ENCODE assay signal across 37 mouse cellular contexts in the genomic region with DNA sequence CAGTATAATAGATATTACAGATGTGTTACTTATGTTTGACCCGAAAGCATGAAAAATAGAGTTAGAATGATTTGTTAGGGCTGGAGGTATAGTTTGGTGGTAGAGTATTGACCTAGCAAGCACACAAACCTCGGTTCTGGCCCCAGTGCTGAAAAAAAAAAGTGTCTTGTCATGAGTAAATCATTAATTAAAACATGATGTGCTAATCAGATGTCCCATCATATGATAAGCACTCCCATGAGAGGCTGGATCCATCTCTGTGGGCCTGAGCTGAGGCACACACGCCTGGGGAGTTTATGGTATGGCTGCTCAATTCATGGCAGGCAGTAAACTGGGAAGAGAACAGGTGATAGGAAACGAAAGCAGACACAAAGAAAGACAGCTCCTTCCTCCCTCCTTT. TPM values are rescaled to one million over a fixed set of nuclear protein-coding genes. Genes with fewer than 3 reads are reported as not detected.
"Had no signal": no experiment of that assay in that cellular context is flagged by ENCODE, and none has a peak within 500 bp of the region (broad histone marks: within the 10 kb centered on the region; RNA-seq: fewer than 3 reads in every experiment).

No protein-coding gene starts in this region.

- H3K4me2 ChIP-seq: heart, embryonic 11.5 days; heart, embryonic 12.5 days; heart, embryonic 13.5 days; heart, embryonic 15.5 days; hindbrain, embryonic 12.5 days; hindbrain, embryonic 13.5 days; hindbrain, embryonic 14.5 days; hindbrain, embryonic 15.5 days; intestine, embryonic 15.5 days; kidney, embryonic 15.5 days had no signal

- DNase-seq: heart, postnatal 10 days; heart, postnatal 14 days; heart, postnatal 36 days; heart, postnatal 4 days; kidney, adult 11 months; kidney, adult 18-20 months; kidney, adult 2 months; kidney, adult 8-10 months; kidney, adult 9 months; kidney, postnatal 10 days; kidney, postnatal 14 days; kidney, postnatal 25 days; kidney, postnatal 36 days; kidney, postnatal 4 days; layer of hippocampus, adult 9-11 months; layer of hippocampus, postnatal 36 days had no signal

- ATAC-seq: hindbrain, embryonic 16.5 days; hindbrain, postnatal 0 days; inflammation-experienced regulatory T-cells, adult 6 months; intestine, embryonic 15.5 days; intestine, embryonic 16.5 days; intestine, postnatal 0 days had no signal

- H3K9me3 ChIP-seq: heart, embryonic 10.5 days; heart, embryonic 12.5 days; heart, embryonic 13.5 days; heart, embryonic 15.5 days; hindbrain, embryonic 10.5 days; hindbrain, embryonic 12.5 days; hindbrain, embryonic 13.5 days; hindbrain, embryonic 15.5 days; intestine, embryonic 15.5 days; kidney, embryonic 15.5 days had no signal

- H3K27ac ChIP-seq: heart, embryonic 10.5 days; heart, embryonic 13.5 days; heart, embryonic 15.5 days; hindbrain, embryonic 10.5 days; hindbrain, embryonic 12.5 days; hindbrain, embryonic 13.5 days; hindbrain, embryonic 14.5 days; hindbrain, embryonic 15.5 days; hindbrain, postnatal 0 days; intestine, embryonic 15.5 days; kidney, embryonic 15.5 days; kidney, postnatal 0 days; layer of hippocampus, adult 2 months had no signal

- H3K27me3 ChIP-seq: heart, embryonic 12.5 days; heart, embryonic 13.5 days; heart, embryonic 15.5 days; hindbrain, embryonic 12.5 days; hindbrain, embryonic 13.5 days; hindbrain, embryonic 15.5 days; intestine, embryonic 15.5 days; kidney, embryonic 15.5 days had no signal

- H3K4me1 ChIP-seq: heart, embryonic 10.5 days; heart, embryonic 12.5 days; heart, embryonic 13.5 days; heart, embryonic 15.5 days; hindbrain, embryonic 10.5 days; hindbrain, embryonic 12.5 days; hindbrain, embryonic 13.5 days; hindbrain, embryonic 15.5 days; intestine, embryonic 15.5 days; kidney, embryonic 15.5 days had no signal

- H3K9ac ChIP-seq: heart, embryonic 12.5 days; heart, embryonic 13.5 days; heart, embryonic 15.5 days; hindbrain, embryonic 12.5 days; hindbrain, embryonic 13.5 days; hindbrain, embryonic 14.5 days; hindbrain, embryonic 15.5 days; intestine, embryonic 15.5 days; kidney, embryonic 15.5 days had no signal

- H3K36me3 ChIP-seq: heart, embryonic 10.5 days; heart, embryonic 12.5 days; heart, embryonic 13.5 days; heart, embryonic 15.5 days; hindbrain, embryonic 10.5 days; hindbrain, embryonic 12.5 days; intestine, embryonic 15.5 days; kidney, embryonic 15.5 days had no signal

- H3K4me3 ChIP-seq: heart, embryonic 10.5 days; heart, embryonic 12.5 days; heart, embryonic 13.5 days; heart, embryonic 15.5 days; hindbrain, embryonic 10.5 days; hindbrain, embryonic 12.5 days; hindbrain, embryonic 13.5 days; hindbrain, embryonic 15.5 days; intestine, embryonic 15.5 days; kidney, embryonic 15.5 days; layer of hippocampus, adult 2 months had no signal

RNA-seq across cellular contexts. Expression of a gene that starts 20.8 kb away (rescaled TPM):
- total RNA-seq: heart, postnatal 14 days; heart, postnatal 25 days; heart, postnatal 36 days had no signal
- polyA plus RNA-seq: large intestine, adult 2 months had no signal

RNA-seq across cellular contexts. Expression of a gene that starts 40.1 kb away (rescaled TPM):
- polyA plus RNA-seq: inflammation-experienced regulatory T-cells, adult 6 months had no signal
